Mouse (Mus musculus): ENCODE data around the gene Hist3h2a.

DNA sequence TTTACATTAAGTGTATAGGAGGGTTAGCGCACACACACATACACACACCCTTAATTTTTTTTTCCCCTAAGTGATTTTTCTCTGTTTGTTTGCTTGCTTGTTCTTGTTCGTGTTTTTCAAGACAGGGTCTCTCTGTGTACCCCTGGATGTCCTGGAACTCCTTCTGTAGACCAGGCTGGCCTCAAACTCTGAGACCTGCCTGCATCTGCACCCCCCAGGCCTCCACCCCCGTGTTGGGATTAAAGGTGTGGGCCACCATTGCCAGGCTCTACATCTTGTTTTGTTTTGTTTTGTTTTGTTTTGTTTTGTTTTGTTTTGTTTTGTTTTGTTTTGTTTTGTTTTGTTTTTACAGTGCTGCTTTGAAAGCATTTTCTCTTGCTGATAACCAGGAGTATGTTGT, 7.2 kb upstream of the Hist3h2a start:
- TF ChIP-seq EP300 (IDR thresholded peaks at IDR 0.05; ENCODE audit: insufficient read depth, low read depth, low read length): no peak
- TF ChIP-seq POLR2A (IDR thresholded peaks at IDR 0.05; ENCODE audit: insufficient read depth, low read length): no peak

All from ES-Bruce4 (cell line).